Mouse (Mus musculus): ENCODE results near the gene Gm10330. TPM values are rescaled to one million over a fixed set of nuclear protein-coding genes. Genes with fewer than 3 reads are reported as not detected.
"Not testable (repeated sequence)": the region's sequence is repeated elsewhere in the genome, so short reads cannot be mapped to it uniquely, and the experiment has no call there.

The Gm10330 gene
- total RNA-seq (2021) = not detected
- long read RNA-seq, experiment 1 = 0 reads
- long read RNA-seq, experiment 2 = 0 reads

DNA sequence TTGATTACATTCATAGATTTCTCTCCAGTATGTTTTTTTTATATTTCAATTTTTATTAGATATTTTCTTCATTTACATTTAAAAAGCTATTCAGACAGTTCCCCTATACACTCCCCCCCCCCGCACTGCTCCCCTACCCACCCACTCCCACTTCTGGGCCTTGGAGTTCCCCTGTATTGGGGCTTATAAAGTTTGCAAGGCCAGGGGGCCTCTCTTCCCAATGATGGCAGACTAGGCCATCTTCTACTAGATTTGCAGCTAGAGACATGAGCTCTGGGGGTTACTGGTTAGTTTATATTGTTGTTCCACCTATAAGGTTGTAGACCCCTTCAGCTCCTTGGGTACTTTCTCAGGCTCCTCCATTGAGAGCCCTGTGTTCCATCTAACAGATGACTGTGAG lies at the start of gene Gm10330:
TSS of gene Gm10330 (minus strand) at position 101 of the 400 bp plus-strand sequence.
- not testable (repeated sequence) for DNase-seq (ENCODE audit: low spot score)

DNA sequence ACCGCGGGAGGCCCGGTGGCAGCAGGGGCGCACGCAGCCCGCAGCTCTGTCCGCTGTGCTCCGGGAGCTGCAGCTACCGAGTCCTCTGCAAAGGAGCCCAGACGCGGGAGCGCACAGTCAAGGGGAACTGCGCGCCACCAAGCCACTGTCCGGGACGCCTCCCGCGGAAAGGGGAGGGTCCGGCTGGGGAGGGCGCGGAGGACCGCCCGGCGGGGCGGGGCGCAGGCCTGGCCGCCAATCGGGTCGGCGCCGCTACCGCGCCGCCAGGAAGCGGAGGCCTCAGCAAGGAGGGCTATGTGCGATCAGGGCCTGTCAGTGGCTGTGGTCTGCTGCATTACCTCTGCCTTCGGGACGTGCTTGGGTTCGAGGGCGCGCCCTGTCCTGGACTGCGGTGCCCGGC lies 20.7 kb upstream of the Gm10330 start:
- DNase-seq (ENCODE audit: low spot score) = not testable (repeated sequence)

DNA sequence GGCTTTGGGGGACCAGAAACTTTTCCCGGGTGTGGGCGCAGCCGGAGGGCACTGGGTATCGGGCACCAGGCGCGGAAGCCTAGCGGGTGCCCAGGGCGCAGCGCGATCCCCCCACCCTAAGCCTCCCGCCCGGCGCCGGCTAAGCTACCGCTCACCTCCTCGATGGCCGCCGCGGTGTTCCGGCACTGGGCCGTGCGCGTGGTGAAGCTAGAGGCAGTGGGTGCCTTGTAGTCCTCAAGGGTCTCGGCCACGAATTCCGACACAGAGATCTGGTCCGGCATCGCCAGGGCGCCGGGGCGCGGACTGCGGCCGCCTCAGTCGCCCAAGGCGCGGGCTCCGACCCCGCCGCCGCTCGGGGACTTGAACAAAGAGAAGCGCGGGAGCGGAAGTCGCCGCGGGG lies 20.3 kb upstream of the Gm10330 start:
- DNase-seq (ENCODE audit: low spot score) = peak; percentile 1

All from gastrocnemius, adult 18-20 months (tissue).